Mouse (Mus musculus) limb, embryonic 12.5 days (tissue): Measurements from ENCODE around the gene Gm3417. TPM values are rescaled to one million over a fixed set of nuclear protein-coding genes. Genes with fewer than 3 reads are reported as not detected.
A peak's percentile ranks its signal among the peaks of the same experiment; 100 is the strongest.
"Not testable (repeated sequence)": the region's sequence is repeated elsewhere in the genome, so short reads cannot be mapped to it uniquely, and the experiment has no call there.

Source experiments
- ATAC-seq: fragments of 200-750 bp; cut with Nextera tagmentation; 2 replicates; pipeline ENCODE4 v1.8.0; 2017; ENCODE audit warnings: low read depth, moderate TSS enrichment; ENCODE audit not compliant: insufficient number of reproducible peaks, insufficient read depth, low FRiP score, low TSS enrichment
- H3K27ac ChIP-seq: fragments of 300-500 bp; sonication (generic); 2 replicates; pipeline ENCODE4 v1.5.1; 2016; ENCODE audit warnings: mild to moderate bottlenecking, moderate library complexity
- H3K27me3 ChIP-seq: fragments of 300-500 bp; sonication (generic); 2 replicates; pipeline ENCODE4 v1.6.1; 2016; ENCODE audit warnings: mild to moderate bottlenecking, moderate library complexity
- H3K36me3 ChIP-seq: fragments of 300-500 bp; sonication (generic); 2 replicates; pipeline ENCODE4 v1.6.1; 2016; ENCODE audit warnings: mild to moderate bottlenecking, moderate library complexity
- H3K4me1 ChIP-seq: fragments of 300-500 bp; sonication (generic); replicated peaks from 2 replicates; pipeline ENCODE4 v1.6.1; 2016
- H3K4me2 ChIP-seq: fragments of 300-500 bp; sonication (generic); 2 replicates; pipeline ENCODE4 v1.6.1; 2016; ENCODE audit warnings: mild to moderate bottlenecking, moderate library complexity
- H3K4me3 ChIP-seq: fragments of 300-500 bp; sonication (generic); replicated peaks from 2 replicates; pipeline ENCODE4 v1.5.1; 2016; ENCODE audit warnings: mild to moderate bottlenecking
- H3K9ac ChIP-seq: fragments of 300-500 bp; sonication (generic); replicated peaks from 2 replicates; pipeline ENCODE4 v1.6.1; 2016; ENCODE audit warnings: mild to moderate bottlenecking, moderate library complexity
- H3K9me3 ChIP-seq: fragments of 300-500 bp; sonication (generic); 2 replicates; pipeline ENCODE4 v1.6.1; 2016; ENCODE audit warnings: mild to moderate bottlenecking, moderate library complexity
- WGBS: fragments of 180-500 bp; shearing (Covaris S2); methylation state at CpG from one replicate; pipeline ENCODE4 v1.1.7; 2016; 5-methylcytosine and 5-hydroxymethylcytosine counted together
- polyA plus RNA-seq: library from polyadenylated mRNA; unstranded; fragments of >200 nt; fragmentation: Nextera tagmentation; extraction: Ambion mirVana; gene quantifications from 2 replicates; pipeline ENCODE4 v1.2.1, GENCODE M21; 2016

Gene Gm3417
- polyA plus RNA-seq, 1 experiment from 2014 or later, result not detected

DNA sequence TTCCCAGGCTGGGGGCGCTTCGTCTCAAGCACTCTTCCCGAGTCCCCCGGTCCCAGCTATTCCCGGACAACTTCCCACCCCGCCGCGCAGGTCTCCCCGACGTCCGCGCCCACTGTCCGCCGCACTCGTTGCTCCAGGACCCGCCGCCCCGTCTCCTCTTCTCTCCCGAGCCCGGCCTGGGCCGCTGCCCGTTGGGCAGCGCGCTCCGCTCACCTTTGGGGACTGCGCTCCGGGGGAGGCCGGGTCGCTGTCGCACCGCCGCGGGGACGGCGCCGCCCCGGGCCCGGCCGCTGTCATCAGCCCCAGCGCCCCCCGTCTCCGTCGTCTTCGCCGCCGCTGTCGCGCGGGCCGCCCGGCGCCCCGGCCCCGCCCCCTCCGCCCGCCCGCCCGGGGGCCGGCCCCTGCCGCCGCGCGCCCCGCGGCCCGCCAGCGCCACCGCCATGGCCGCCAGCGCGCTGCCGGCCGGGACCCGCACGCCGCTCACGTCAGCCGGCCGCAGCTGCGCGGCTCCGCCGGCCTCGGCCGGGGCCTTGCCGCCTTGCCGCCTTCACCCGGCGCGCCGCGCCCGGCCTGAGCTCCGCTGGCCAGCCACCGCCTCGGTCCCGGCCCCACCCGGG, 14.0 kb upstream of the Gm3417 start:
- ATAC-seq, result peak; percentile 71

GRCm38 (mm10) chr17:14990116-14990702, 11.6 kb upstream of the Gm3417 start:
- not testable (repeated sequence) for H3K27me3 ChIP-seq, H3K4me2 ChIP-seq, H3K36me3 ChIP-seq, H3K4me1 ChIP-seq, H3K9me3 ChIP-seq, H3K9ac ChIP-seq, H3K4me3 ChIP-seq, ATAC-seq, H3K27ac ChIP-seq
- 85% methylated on average over 4 of the region's 5 CpGs for WGBS

More for the DNA sequence above, 14.0 kb upstream of the Gm3417 start:
- H3K4me3 ChIP-seq, H3K4me1 ChIP-seq, H3K4me2 ChIP-seq, H3K27me3 ChIP-seq, H3K9ac ChIP-seq, H3K9me3 ChIP-seq, H3K36me3 ChIP-seq, H3K27ac ChIP-seq: not testable (repeated sequence)
- WGBS, result no CpG with 5 or more reads among the region's 98 CpGs

DNA sequence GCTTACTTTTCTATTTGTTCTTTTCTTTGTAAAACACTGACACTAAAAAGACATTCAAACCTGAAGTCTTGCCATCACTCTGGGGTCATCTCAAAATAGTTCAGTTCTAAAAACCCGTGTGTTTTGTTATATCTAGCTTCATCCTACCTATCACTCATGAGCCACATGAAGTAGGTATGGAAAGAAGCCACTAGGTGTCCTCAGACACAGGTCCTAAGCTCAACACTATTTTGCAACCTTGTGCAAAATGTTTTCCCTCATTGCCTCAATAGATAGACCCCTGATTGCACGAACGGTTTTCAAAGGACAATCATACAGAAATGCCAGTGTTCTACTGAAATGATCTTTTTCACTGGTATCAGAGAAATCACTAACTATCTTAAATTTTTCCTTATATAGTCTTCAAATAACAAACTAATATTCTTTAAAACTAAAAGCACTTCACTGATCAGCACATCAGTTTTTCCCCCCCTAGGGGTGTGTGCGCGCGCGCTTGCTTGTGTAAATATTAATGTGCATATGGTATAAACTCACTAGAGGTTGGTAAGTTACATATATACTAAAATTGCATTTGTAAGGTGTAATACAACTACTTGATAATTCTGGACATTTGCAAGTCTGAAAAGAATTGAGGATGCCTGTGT, 750 bp downstream of the Gm3417 start:
- not testable (repeated sequence) for H3K4me1 ChIP-seq, ATAC-seq, H3K4me3 ChIP-seq, H3K27me3 ChIP-seq, H3K9ac ChIP-seq, H3K27ac ChIP-seq, H3K9me3 ChIP-seq, H3K36me3 ChIP-seq
- WGBS, result under 1% methylated on average over 4 of the region's 7 CpGs
- 0 out of 2 replicates have a peak overlapping the region, but pooled peaks have one; percentile 35 for H3K4me2 ChIP-seq

GRCm38 (mm10) chr17:14968373-14968913, 10.1 kb downstream of the Gm3417 start:
- WGBS, result no CpG with 5 or more reads among the region's 6 CpGs
- not testable (repeated sequence) for H3K36me3 ChIP-seq, H3K4me2 ChIP-seq, ATAC-seq, H3K9ac ChIP-seq, H3K4me3 ChIP-seq, H3K27ac ChIP-seq, H3K9me3 ChIP-seq, H3K27me3 ChIP-seq, H3K4me1 ChIP-seq

DNA sequence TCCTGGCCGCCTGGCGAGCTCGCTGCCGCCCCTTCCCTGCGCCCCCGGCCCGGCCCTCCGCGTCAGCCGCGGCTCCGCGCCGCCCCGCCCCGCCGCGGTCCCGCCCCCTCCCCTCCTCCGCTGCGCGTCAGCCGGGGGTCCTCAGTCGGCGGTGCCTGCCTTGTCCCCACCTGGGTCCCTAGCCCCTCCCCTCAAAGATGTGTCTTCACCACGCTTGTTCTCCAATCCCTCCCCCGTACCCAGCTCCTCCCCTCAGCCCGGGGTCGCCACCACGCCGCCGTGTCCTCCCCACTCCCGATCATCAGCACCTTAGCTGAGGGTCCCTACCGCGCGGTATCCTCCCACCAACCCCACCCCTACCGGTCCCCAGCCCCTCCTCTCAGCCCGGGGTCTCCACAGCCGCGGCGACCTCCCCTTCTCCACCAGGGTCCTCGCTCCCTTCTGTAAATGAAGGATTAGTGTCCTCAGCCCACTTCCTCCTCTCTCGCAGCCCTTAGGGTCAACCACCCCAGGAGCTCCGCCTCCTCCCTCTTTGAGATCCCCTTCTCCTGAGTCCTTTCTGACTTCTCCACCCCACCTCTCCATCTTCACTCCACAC, 16.9 kb downstream of the Gm3417 start:
- peak; percentile 92 for ATAC-seq
- not testable (repeated sequence) for H3K36me3 ChIP-seq, H3K4me1 ChIP-seq, H3K4me3 ChIP-seq, H3K9me3 ChIP-seq, H3K4me2 ChIP-seq, H3K9ac ChIP-seq, H3K27ac ChIP-seq, H3K27me3 ChIP-seq
- no CpG with 5 or more reads among the region's 44 CpGs for WGBS

- Histone ChIP-seq H3K9ac (peak within 1 kb of the TSS; percentile 82), H3K4me3 (peak within 1 kb of the TSS; percentile 76), H3K27ac (peak within 1 kb of the TSS; percentile 78; the same call in 1 of the 2 replicates), H3K4me2 (peak within 1 kb of the TSS; percentile 67)
- WGBS, result under 1% methylated on average over 41 of the region's 100 CpGs
- H3K4me1 ChIP-seq, H3K9me3 ChIP-seq, H3K36me3 ChIP-seq, H3K27me3 ChIP-seq: not testable (repeated sequence)
- peak; percentile 63 for ATAC-seq
Observed at GRCm38 (mm10) chr17:14960951-14961556, 17.5 kb downstream of the Gm3417 start, which contains the start of gene Phf10. Phf10 (minus strand) TSS chr17:14961273.

- Histone ChIP-seq H3K9ac (peak overlapping the region; percentile 82), H3K4me2 (peak overlapping the region; percentile 67), H3K4me3 (peak overlapping the region; percentile 76), H3K36me3 (peaks cover 6% of the 10 kb centered on the region; the same call in 1 of the 2 replicates), H3K27me3 (no peaks in the 10 kb centered on the region), H3K27ac (no peak overlapping the region), H3K4me1 (peaks cover 6% of the 10 kb centered on the region), H3K9me3 (no peaks in the 10 kb centered on the region)
- peak; percentile 16; the same call in 1 of the 2 replicates for ATAC-seq
- under 1% methylated on average over 19 of the region's 23 CpGs for WGBS
Observed at GRCm38 (mm10) chr17:14960520-14960919, 18.1 kb downstream of the Gm3417 start.

DNA sequence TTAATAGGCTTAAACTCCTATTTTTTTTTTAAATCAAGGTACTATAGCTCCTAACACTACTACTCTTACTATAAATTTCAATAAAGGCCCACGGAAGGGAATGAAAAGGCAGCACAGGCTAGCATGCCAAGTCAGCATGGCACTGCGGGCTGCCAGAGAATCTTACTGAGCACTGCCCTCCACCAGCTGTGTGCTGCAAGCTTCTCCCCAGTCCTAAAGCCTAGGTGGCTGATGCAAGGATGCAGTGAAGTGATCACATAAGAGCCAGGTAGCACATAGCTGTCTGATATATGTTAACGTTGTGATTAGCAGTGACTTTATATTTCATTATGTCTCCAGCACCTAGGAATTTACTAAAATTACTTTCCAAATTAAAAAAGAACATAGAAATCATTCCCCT, 18.6 kb downstream of the Gm3417 start:
- ATAC-seq, result no peak
- peaks cover 6% of the 10 kb centered on the region; the same call in 1 of the 2 replicates for H3K36me3 ChIP-seq
- H3K9ac ChIP-seq, result 0 out of 2 replicates have a peak overlapping the region, but pooled peaks have one; percentile 34
- peak overlapping the region; percentile 33 for H3K4me3 ChIP-seq
- peak overlapping the region; percentile 67 for H3K4me2 ChIP-seq
- H3K27ac ChIP-seq, result no peak overlapping the region
- H3K9me3 ChIP-seq, result no peaks in the 10 kb centered on the region
- no peaks in the 10 kb centered on the region for H3K27me3 ChIP-seq
- 29% methylated on average over 3 of the region's 3 CpGs for WGBS
- peaks cover 6% of the 10 kb centered on the region for H3K4me1 ChIP-seq

DNA sequence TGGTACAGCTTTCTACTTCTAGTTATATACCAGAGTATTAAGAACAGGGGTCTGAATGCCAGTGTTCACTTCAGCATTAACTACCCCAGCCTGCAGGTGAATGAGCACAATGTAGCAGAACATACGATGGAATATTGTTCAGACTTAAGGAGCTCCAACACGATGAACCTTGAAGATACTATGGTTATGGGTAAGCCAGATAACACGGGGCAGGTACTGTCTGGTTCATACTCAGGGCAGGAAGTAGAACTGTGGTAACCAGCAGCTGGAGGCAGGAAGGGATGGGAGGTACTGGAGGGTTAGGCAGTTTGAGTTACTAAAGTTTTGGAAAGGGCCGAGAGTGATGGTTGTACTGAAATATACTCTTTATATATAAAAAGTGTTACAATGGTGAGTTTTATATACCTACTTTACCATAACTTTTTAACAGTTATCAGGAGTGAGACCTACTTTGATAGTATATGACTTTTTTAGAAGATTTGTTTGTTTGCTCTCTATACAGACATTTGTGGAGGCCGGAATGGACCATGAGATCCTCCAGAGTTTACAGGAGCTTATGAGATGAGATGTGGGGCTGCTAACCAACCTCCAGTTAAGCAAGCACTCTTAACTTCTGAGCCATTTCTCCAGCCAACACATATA, 19.8 kb downstream of the Gm3417 start:
- Histone ChIP-seq H3K27ac (no peak overlapping the region), H3K9me3 (no peaks in the 10 kb centered on the region), H3K9ac (no peak overlapping the region), H3K4me3 (no peak overlapping the region), H3K4me2 (no peak overlapping the region), H3K36me3 (peaks cover 17% of the 10 kb centered on the region), H3K4me1 (peaks cover 6% of the 10 kb centered on the region), H3K27me3 (no peaks in the 10 kb centered on the region)
- WGBS, result 91% methylated on average over 5 of the region's 5 CpGs
- no peak for ATAC-seq

DNA sequence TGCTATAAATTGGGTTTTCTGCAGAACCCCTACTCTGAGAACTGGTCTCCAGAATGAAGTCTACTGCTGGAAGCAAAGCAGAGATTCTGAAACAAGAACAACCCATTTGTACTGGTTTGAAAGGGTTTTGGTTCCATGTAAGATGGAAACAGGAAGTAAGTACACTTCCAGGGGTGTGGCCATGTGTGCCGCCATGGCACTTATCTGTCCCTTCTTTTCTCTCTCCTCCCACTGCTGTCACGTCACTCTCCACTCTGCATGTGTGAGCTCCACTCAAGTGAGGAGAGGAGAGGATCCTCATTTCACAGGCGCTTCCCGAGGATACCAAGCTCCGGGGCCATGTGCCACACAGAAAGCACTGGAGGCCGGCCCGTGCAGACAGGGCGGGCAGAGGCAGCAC, 25.1 kb downstream of the Gm3417 start:
- WGBS, result 87% methylated on average over 8 of the region's 8 CpGs
- H3K27me3 ChIP-seq, result no peaks in the 10 kb centered on the region
- no peaks in the 10 kb centered on the region for H3K9me3 ChIP-seq
- H3K9ac ChIP-seq, result no peak overlapping the region
- no peak overlapping the region for H3K27ac ChIP-seq
- H3K36me3 ChIP-seq, result peaks cover 61% of the 10 kb centered on the region
- ATAC-seq, result no peak
- no peaks in the 10 kb centered on the region for H3K4me1 ChIP-seq
- no peak overlapping the region for H3K4me3 ChIP-seq
- H3K4me2 ChIP-seq, result no peak overlapping the region
